Mouse (Mus musculus) kidney, embryonic 16.5 days (tissue): ENCODE measurements at regions not wholly inside any gene's neighbourhood (a gene's known extent, or its start where the extent isn't known, plus 50 kb on each side); places are given as distances from the start of the nearest gene placed in this dataset.

Experiments used
- ATAC-seq: fragments of 200-750 bp; cut with Nextera tagmentation; 2 replicates; pipeline ENCODE4 v1.8.0; 2017; ENCODE audit warnings: moderate TSS enrichment; ENCODE audit not compliant: low FRiP score, low TSS enrichment
- H3K27ac ChIP-seq: fragments of 300-500 bp; sonication (generic); 2 replicates; pipeline ENCODE4 v1.5.1; 2014; ENCODE audit warnings: low read length
- H3K27me3 ChIP-seq: fragments of 300-500 bp; sonication (generic); 2 replicates; pipeline ENCODE4 v1.6.1; 2014; ENCODE audit warnings: low read length, control low read depth, mixed read lengths; ENCODE audit not compliant: insufficient read depth
- H3K36me3 ChIP-seq: fragments of 300-500 bp; sonication (generic); 2 replicates; pipeline ENCODE4 v1.6.1; 2014; ENCODE audit warnings: low read length, control low read depth, mixed read lengths; ENCODE audit not compliant: insufficient read depth
- H3K4me1 ChIP-seq: fragments of 300-500 bp; sonication (generic); 2 replicates; pipeline ENCODE4 v1.6.1; 2014; ENCODE audit warnings: low read length, control low read depth, mixed read lengths; ENCODE audit not compliant: insufficient read depth
- H3K4me2 ChIP-seq: fragments of 300-500 bp; sonication (generic); replicated peaks from 2 replicates; pipeline ENCODE4 v1.6.1; 2014; ENCODE audit warnings: low read depth, low read length
- H3K4me3 ChIP-seq: fragments of 300-500 bp; sonication (generic); 2 replicates; pipeline ENCODE4 v1.5.1; 2014; ENCODE audit warnings: mild to moderate bottlenecking, low read length
- H3K9ac ChIP-seq: fragments of 300-500 bp; sonication (generic); replicated peaks from 2 replicates; pipeline ENCODE4 v1.6.1; 2014; ENCODE audit warnings: low read length
- H3K9me3 ChIP-seq: fragments of 300-500 bp; sonication (generic); 2 replicates; pipeline ENCODE4 v1.6.1; 2016; ENCODE audit warnings: low read length, control low read depth
- WGBS: fragments of 180-500 bp; shearing (Covaris S2); extraction: QIAGEN DNeasy Blood & Tissue Kit; methylation state at CpG from one replicate; pipeline ENCODE4 v1.1.7; 2014; 5-methylcytosine and 5-hydroxymethylcytosine counted together

- WGBS: 92% methylated on average over 8 of the region's 8 CpGs
- H3K4me3 ChIP-seq: no peak overlapping the region
These were observed 808.0 kb upstream of the Pou3f3 start for GRCm38 (mm10) chr1:41887556-41887955.

GRCm38 (mm10) chr1:41888213-41888612 is 807.4 kb upstream of the Pou3f3 start:
- Histone ChIP-seq H3K9ac (no peak overlapping the region), H3K4me3 (no peak overlapping the region), H3K4me2 (no peak overlapping the region), H3K36me3 (no peaks in the 10 kb centered on the region), H3K27ac (no peak overlapping the region), H3K9me3 (no peaks in the 10 kb centered on the region), H3K27me3 (no peaks in the 10 kb centered on the region), H3K4me1 (no peaks in the 10 kb centered on the region)
- 10% methylated on average over 2 of the region's 2 CpGs for WGBS
- no peak for ATAC-seq

More at GRCm38 (mm10) chr1:41887556-41887955, 808.0 kb upstream of the Pou3f3 start:
- Histone ChIP-seq H3K27me3 (no peaks in the 10 kb centered on the region), H3K9me3 (no peaks in the 10 kb centered on the region), H3K4me1 (no peaks in the 10 kb centered on the region), H3K4me2 (no peak overlapping the region), H3K27ac (no peak overlapping the region), H3K36me3 (no peaks in the 10 kb centered on the region), H3K9ac (no peak overlapping the region)
- no peak for ATAC-seq

- Histone ChIP-seq H3K9ac (no peak overlapping the region), H3K4me1 (no peaks in the 10 kb centered on the region), H3K4me2 (no peak overlapping the region), H3K27ac (no peak overlapping the region), H3K27me3 (no peaks in the 10 kb centered on the region), H3K36me3 (no peaks in the 10 kb centered on the region), H3K4me3 (no peak overlapping the region), H3K9me3 (no peaks in the 10 kb centered on the region)
- ATAC-seq: no peak
- 42% methylated on average over 5 of the region's 5 CpGs for WGBS
These were observed 806.6 kb upstream of the Pou3f3 start for GRCm38 (mm10) chr1:41888966-41889365.

- Histone ChIP-seq H3K27me3 (no peaks in the 10 kb centered on the region), H3K4me1 (no peaks in the 10 kb centered on the region), H3K4me3 (no peak overlapping the region), H3K9me3 (no peaks in the 10 kb centered on the region), H3K36me3 (no peaks in the 10 kb centered on the region), H3K9ac (no peak overlapping the region), H3K4me2 (no peak overlapping the region), H3K27ac (no peak overlapping the region)
- ATAC-seq: no peak
- 84% methylated on average over 6 of the region's 6 CpGs for WGBS
These were observed 805.6 kb upstream of the Pou3f3 start for GRCm38 (mm10) chr1:41889940-41890339.

- no peak overlapping the region for H3K9ac ChIP-seq
- no peak overlapping the region for H3K4me2 ChIP-seq
- no peaks in the 10 kb centered on the region for H3K36me3 ChIP-seq
- H3K4me1 ChIP-seq: no peaks in the 10 kb centered on the region
- H3K9me3 ChIP-seq: no peaks in the 10 kb centered on the region
- WGBS: 60% methylated on average over 20 of the region's 20 CpGs
- H3K4me3 ChIP-seq: no peak overlapping the region
- H3K27ac ChIP-seq: no peak overlapping the region
- no peak for ATAC-seq
- no peaks in the 10 kb centered on the region for H3K27me3 ChIP-seq
These were observed 804.6 kb upstream of the Pou3f3 start for GRCm38 (mm10) chr1:41890714-41891689.

GRCm38 (mm10) chr1:41891730-41892129 is 803.8 kb upstream of the Pou3f3 start:
- 81% methylated on average over 11 of the region's 11 CpGs for WGBS
- no peak overlapping the region for H3K9ac ChIP-seq
- H3K36me3 ChIP-seq: no peaks in the 10 kb centered on the region
- H3K4me2 ChIP-seq: no peak overlapping the region
- H3K4me3 ChIP-seq: no peak overlapping the region
- H3K4me1 ChIP-seq: no peaks in the 10 kb centered on the region
- ATAC-seq: no peak
- no peak overlapping the region for H3K27ac ChIP-seq
- H3K27me3 ChIP-seq: no peaks in the 10 kb centered on the region
- no peaks in the 10 kb centered on the region for H3K9me3 ChIP-seq

- ATAC-seq: peak; percentile 70
- WGBS: 28% methylated on average over 2 of the region's 2 CpGs
- no peak overlapping the region for H3K4me3 ChIP-seq
- H3K4me2 ChIP-seq: no peak overlapping the region
- H3K4me1 ChIP-seq: no peaks in the 10 kb centered on the region
- H3K27me3 ChIP-seq: no peaks in the 10 kb centered on the region
- H3K9me3 ChIP-seq: no peaks in the 10 kb centered on the region
- 0 out of 2 replicates have a peak overlapping the region, but pooled peaks have one; percentile 25 for H3K27ac ChIP-seq
- H3K36me3 ChIP-seq: no peaks in the 10 kb centered on the region
- no peak overlapping the region for H3K9ac ChIP-seq
These were observed 803.2 kb upstream of the Pou3f3 start for GRCm38 (mm10) chr1:41892376-41892775.

- no peak for ATAC-seq
- Histone ChIP-seq H3K4me3 (no peak overlapping the region), H3K4me2 (peak overlapping the region; percentile 26; the same call in 1 of the 2 replicates), H3K27me3 (no peaks in the 10 kb centered on the region), H3K9me3 (no peaks in the 10 kb centered on the region), H3K4me1 (no peaks in the 10 kb centered on the region), H3K9ac (no peak overlapping the region), H3K36me3 (no peaks in the 10 kb centered on the region), H3K27ac (no peak overlapping the region)
- WGBS: 77% methylated on average over 4 of the region's 4 CpGs
These were observed 797.7 kb upstream of the Pou3f3 start for GRCm38 (mm10) chr1:41897768-41898330.

- Histone ChIP-seq H3K4me2 (no peak overlapping the region), H3K27me3 (no peaks in the 10 kb centered on the region), H3K36me3 (no peaks in the 10 kb centered on the region), H3K9me3 (no peaks in the 10 kb centered on the region), H3K4me1 (no peaks in the 10 kb centered on the region), H3K4me3 (no peak overlapping the region), H3K9ac (no peak overlapping the region), H3K27ac (no peak overlapping the region)
- no peak for ATAC-seq
- WGBS: 83% methylated on average over 6 of the region's 6 CpGs
These were observed 795.2 kb upstream of the Pou3f3 start for GRCm38 (mm10) chr1:41900370-41900769.

- Histone ChIP-seq H3K4me2 (no peak overlapping the region), H3K9ac (no peak overlapping the region), H3K36me3 (no peaks in the 10 kb centered on the region), H3K9me3 (no peaks in the 10 kb centered on the region), H3K27ac (no peak overlapping the region), H3K27me3 (no peaks in the 10 kb centered on the region), H3K4me3 (no peak overlapping the region), H3K4me1 (no peaks in the 10 kb centered on the region)
- no peak for ATAC-seq
- WGBS: 85% methylated on average over 5 of the region's 5 CpGs
These were observed 789.6 kb upstream of the Pou3f3 start for GRCm38 (mm10) chr1:41905971-41906370.
